Mouse (Mus musculus) cerebellum, adult 9-10 months (tissue): ENCODE results near the gene Pcbd2.

Experiments used
- DNase-seq: peaks from one replicate; pipeline ENCODE4 v3.0.0; 2022

Pcbd2 gene

DNA sequence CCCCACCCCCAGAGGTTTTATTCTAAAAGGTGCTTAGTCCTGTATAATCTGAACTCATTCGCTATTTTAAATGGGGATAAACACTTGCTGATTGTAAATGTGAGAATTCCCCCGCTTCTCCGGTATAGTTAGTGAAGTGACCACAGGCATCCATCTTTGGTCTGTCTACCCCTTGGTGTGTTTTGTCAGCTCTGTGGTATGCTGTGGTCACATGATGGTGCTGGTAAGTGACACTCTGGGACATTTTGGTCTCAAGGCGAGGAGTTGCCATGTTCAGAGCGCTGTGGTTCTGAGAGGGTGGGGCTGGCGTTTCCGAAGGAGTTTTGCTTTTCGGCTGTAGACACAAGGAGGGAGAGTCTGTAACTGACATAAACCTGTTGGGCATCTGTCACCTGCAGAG, 10.7 kb downstream of the Pcbd2 start:
- DNase-seq, result no peak

DNA sequence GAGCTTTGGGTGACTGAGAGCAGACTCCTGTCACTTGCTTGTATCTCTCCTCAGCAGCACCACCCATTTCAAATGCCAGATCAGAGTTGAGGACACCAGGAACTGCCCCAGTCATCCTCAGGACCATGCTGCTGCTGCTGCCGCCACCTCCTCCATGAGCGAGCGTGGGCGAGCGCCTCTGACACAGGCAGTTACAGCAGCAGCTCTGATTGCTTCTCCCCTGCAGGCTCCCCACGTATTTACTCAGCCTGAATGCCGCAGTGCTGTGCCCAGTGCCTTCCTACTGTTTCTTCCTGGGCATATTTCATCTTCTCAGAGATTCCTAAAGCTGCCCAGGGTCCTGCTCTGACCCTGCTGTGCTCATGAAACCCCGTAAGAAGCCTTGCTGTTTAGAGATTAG, 15.1 kb downstream of the Pcbd2 start:
- DNase-seq, result no peak

DNA sequence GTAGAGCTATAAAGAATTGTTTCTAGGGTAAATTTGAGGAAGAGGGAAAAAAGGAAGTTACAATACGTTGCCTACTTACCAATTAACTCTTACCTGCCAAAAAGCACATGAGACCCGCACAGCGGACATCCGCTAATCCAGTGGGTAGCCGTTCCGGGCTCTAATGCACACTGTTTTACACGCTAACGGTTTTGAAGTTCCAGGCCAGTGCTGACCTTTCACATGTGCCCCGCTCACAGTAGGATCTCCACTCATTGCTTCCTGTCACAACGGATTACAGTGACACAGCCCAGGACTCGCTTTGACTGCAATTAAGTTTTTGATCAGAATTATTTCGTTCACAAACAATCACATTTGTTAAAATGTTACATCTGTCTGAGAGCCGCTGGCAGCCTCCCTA, 27.2 kb downstream of the Pcbd2 start:
- DNase-seq, result no peak

DNA sequence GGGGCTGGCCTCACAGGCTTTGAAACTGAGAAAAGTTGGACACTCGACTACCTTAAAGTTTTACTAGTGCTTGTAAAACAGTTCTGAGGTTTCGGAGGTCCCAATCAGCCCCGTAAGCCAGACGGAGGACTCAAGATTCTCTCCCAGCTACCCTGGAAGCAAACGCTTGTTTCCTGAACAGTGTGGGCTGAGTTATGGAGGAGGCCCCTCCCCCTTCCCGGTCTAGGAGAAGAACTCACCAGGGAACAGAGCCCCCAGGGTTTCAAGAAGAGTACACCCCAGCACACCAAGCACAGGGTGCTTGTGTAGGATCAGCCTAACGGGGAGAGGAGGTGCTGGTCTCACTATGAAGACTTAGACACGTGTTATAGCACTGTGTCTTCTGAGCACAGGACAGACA, 29.6 kb downstream of the Pcbd2 start:
- DNase-seq, result no peak

DNA sequence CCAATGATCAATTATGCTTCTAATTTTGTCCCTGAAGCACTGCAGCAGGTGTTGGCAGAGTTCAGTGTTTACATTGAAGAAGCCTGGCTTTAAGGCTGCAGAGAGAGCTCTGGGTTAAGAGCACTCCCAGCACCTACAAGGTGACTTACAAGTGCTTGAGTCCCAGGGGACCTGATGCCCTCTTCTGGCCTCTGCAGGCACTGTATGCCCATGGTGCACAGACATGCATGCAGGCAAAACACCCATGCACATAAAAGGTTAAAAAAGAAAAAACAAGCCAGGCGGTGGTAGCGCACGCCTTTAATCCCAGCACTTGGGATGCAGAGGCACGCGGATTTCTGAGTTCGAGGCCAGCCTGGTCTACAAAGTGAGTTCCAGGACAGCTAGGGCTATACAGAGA, 30.5 kb downstream of the Pcbd2 start:
- DNase-seq, result no peak

DNA sequence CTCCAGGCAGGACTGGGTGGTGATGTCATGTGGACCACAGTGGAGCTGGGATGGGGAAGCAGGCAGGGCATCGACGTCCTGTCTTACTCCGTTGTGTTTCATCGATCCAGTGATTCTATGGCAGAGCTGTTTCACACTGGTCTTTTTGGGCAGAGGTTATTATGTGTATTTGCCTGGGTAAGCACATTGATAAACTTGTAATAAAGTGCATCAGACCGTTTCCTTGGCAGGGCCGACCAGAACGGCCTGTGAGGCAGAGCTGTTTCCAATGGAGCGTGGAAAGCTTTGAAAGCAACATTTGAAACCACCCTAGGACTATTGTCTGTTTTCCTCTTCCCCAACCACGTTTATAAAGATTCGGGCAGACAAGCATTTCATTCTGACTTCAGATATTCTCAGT, 33.4 kb downstream of the Pcbd2 start:
- no peak for DNase-seq

DNA sequence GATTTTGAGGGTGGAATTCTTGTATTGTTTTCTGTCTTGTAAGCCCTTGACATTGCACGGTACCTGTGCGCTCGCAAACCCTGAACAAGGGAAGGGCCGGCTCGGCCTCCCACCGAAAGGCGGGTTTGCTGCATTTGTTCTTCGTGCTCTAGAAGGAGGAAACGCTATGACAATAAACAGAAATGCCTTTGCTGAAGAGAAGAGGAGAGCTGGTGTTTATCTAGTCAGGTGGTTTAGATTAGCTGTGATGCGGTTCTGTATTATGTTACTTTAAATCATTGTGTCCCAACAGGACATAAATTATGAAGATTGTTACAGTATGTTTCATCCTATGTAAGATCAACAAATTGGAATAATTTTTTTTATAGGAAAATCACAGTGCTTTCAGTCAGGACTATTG, 34.3 kb downstream of the Pcbd2 start:
- no peak for DNase-seq

DNA sequence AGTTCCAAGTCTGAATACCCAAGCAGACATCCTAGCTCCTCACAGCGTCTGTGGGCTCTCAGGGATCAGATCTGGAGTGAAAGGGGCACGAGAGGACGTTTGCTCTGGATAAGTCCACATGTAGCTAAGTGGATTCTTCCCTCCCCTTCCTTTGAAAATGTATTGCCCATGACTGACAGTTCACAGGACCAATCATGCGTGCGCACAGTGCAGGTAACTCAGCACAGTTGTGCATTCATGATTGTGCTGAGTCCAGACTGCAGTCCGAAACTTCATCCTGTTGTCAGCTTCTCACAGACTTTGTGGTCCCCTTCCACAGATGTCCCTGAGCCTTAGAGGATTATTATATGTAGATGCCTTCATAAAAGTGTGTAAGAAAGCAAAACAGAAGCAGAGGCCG, 47.2 kb downstream of the Pcbd2 start:
- DNase-seq, result no peak

DNA sequence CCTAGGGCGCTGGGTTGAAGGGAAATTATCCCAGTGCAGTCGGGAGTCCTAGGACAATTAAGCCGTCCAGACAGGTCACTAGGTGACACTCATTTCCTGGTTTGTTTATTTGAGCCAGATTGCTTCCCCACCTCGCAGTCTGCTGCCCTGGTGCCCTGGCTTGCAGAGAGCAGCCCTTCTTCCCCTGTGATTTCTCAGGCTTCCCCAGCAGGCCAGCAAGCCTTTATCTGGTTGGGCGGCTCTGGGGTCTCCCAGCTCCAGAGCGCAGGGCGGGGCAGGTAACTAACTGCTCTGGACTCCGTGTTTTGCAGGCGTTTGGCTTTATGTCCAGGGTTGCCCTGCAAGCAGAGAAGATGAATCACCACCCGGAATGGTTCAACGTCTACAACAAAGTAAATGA, 47.9 kb downstream of the Pcbd2 start:
- DNase-seq, result no peak

DNA sequence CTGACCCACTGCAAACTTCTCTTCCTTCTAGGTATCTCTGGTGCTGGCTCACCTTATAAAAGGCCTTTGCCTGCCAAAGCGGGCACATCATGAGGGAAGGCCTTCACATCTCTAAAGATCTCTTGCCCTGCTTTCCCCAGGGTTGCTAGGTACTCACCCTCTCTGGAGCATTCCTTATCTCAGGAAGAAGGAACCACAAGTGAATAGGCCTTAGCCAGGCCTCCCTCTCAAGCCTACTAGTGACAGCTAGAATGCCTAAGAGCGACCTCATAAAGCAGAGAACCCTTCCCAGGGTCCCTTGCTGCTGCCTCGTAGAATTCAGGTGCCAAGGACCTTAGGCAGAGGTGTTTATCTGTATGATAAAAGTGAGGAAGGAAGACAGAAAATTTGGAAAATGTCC, 57.1 kb downstream of the Pcbd2 start, which contains the start of gene Catsper3:
Gene Catsper3 (plus strand): TSS at position 301 of the 400 bp plus-strand sequence.
- no peak for DNase-seq

DNA sequence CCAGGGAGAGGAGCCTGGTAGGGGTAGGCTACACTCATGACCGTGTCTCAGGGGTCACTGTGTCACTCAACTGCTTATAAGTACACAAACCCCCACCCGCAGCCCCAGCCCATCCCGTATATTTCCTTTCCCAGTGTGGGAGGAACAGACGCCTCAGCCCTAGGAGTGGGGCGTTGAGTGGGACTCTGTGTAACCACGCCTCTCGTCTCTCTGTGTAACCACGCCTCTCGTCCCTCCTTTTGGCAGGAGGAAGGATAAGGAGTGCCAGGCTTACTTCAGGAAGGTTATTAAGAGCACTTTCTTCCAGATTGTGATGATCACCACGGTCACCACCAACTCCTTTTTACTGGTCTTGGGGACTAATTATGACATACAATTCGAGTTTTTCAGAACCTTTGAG, 59.0 kb downstream of the Pcbd2 start:
- DNase-seq, result no peak

DNA sequence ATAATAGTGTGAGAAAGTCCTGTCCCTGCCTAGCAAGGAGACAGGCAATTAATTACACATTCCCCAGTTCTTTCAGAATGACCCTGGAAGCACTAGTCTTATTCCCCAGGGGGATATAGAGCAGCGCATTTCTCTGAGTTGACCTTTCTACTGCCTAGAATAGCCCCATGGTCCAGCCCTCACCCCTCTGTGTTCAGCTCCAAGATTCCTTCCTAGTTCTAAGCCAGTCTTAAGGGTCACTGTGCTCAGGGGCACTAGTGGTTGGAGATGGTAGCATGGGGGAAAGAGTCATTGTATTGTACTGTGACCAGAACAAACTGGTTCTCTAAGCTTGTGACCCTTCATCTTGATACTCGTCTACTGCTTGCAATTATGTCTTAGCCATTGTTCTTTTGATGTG, 74.1 kb downstream of the Pcbd2 start:
- no peak for DNase-seq

DNA sequence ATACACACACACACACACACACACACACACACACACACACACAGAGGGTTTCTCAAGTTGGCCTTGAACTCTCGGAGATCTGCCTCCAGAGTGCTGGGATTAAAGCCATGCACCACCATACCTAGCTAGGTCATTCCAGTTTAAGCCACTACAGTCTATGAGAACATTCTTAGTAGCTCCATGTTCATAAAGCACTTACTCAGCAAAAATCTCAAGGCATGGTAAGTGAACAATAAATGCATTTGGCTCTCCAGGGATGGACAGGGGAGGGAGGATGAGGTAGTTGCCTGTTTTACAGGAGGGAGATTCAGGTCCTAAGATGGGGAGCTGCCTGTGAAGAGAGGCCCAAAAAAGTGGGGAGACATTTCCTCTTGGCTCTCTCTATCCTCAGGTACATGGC, 76.8 kb downstream of the Pcbd2 start:
- no peak for DNase-seq

DNA sequence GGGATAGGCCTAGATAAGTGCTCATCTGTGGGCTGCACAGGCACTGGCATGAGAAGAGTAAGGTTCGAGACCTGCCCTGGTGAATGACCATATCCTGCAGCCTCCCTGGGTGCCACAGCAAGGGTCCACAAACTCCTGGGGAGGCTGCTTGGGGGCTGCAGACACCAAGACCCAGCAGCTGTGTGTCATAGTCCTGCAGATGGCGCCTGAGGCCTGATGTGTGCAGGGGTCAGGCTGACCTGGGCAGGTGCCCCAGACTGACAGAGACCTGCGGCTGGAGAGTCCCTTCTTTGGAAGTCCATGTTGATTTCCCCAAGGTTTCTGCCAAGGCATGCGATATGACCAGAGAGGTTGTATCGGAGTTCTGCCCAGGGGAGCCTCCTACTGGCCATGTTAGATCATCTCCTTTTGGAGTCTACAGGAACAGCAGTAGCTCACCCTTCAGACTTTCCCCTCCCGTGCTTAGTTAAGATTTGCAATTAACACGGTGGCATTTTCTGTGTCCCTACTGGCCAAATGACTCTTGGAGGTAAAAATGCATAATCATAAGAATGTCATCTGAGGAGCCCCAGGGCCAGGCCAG, 82.0 kb downstream of the Pcbd2 start:
- DNase-seq, result no peak

DNA sequence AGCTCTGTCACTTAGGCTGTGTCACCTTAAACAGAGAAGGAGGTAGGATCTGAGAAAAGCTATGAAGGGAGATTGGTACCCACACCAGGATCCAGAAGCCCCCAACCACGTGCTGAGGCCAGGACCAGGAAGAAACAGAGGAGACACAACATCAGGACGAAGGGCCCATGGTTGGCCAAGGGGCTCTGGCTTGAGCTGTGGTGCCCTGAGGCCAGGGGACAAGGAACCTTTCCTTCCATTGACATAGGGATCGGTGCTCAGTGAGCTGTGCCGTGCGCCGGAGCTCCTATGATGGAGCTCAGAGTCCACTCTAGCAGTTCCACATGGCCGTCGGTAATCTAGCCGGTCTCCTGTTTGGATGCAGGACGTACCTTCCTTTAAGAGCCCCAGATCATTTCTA, 82.5 kb downstream of the Pcbd2 start:
- DNase-seq, result no peak

DNA sequence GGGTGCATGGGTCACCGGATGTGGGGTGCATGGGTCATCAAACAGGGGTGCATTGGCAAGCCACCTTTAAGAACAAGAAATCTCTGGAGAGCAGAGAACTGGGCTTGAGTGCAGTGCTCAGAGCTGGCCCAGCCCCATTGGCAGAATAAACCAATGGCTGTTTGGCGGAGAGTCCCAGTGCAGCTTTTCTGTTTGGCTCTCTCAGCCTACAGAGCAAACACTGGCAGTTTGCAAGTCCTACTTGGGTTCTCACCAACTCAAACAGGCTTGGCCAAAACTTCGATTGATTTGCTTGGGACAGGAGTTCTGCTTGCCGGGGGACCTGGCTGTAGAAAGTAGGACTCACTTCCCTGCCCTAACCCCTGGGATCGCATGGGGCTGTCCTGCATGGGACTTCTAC, 83.8 kb downstream of the Pcbd2 start:
- no peak for DNase-seq

DNA sequence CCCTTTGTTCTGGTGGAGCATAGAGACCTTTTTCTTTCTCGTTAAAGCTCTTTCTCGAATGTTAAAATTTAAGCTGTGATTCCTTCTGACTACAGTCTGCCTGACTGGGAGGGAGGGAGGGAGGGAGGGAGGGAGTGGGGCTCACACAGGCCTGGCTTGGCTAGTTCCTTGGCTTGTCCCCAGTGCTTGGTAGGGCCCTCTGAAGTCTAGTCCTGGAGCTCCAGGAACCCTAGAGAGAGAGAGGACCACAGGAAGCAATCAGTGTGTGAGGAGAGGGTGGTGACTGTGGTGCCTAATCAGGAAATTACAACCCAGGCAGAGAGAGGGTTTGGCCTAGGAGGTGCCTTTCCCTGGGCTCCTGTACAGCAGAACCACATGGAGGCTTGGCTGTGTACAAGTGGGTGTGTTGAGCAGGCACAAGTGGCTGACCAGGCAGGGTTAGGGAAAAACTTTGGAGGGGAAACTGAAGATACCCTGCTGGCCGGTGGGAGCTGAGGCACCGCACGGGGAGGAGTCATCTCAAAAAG, 86.4 kb downstream of the Pcbd2 start:
- no peak for DNase-seq

DNA sequence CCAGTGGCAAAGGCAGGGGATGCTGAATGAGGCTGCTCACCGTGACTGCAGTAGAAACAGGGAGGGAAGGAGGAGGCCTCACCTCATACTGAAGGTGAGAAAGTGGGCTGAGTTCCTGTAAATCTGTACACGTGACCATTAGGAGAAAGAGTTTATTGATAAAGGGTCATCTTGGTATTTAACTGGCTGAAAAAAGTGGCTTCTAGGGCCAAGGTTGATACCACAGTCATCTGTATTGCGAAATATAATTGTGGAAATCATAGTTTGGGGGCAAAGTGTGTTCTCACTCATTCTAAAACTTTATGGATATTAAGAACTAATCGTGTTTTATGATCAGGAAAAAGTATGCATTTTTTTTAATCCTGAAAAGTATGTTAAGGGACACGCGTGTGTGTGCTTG, 87.7 kb downstream of the Pcbd2 start:
- DNase-seq, result no peak

DNA sequence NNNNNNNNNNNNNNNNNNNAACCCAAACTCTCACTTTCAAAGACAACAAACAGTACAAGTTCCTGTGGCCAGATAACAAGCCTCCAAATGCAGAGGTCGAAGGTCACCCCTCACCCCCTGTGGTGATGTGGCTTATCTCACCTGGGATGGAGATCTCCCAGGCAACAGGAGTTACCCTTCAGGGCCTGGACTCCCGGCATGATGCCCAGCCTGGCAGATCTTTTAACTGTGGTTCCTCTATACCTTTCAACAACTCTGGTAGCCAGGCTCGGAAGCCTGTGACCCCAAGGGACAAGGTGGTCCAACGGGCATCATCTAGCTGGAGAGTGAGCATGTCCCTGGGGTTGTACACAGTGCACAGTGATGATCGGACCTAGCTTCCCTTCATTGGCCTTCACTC, 95.3 kb downstream of the Pcbd2 start:
- no peak for DNase-seq

DNA sequence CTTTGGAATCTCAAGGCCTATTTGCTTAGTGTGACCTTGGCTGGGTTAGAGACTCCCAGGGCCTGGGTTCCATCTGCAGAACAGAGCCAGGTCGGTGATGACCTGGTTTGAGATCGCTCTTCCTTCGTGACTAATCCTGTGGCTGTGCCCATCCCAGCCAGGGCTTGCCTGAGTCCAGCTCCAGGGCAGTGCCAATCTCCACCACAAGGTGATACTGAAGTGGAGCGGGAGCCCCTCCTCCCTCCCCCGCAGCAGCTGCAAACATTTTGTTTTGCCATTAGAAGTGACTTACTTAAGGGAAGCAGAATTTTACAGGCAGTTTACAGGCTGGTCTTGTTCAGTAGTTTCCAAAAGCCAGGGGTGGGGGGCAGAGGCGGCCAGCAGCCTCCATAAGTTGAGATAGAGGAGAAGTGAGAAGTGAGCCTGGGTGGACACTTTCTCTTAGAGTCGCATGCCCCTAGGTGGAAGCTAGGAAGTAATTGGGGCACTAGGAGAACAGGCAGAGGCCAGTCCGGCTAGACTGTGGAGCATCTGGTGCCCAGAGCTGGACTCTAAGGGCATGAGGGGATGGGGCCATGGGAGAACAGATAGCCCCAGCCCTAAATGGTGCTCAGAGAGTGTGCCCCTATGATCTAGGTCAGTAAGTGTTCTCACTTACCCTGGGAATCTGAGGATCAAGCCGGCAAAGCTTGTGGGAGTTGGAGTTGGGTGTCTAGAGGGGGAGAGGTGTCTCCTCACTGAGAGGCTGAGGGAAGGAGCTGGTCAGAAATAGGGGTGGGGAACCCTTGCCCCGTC, 97.2 kb downstream of the Pcbd2 start:
- no peak for DNase-seq

DNA sequence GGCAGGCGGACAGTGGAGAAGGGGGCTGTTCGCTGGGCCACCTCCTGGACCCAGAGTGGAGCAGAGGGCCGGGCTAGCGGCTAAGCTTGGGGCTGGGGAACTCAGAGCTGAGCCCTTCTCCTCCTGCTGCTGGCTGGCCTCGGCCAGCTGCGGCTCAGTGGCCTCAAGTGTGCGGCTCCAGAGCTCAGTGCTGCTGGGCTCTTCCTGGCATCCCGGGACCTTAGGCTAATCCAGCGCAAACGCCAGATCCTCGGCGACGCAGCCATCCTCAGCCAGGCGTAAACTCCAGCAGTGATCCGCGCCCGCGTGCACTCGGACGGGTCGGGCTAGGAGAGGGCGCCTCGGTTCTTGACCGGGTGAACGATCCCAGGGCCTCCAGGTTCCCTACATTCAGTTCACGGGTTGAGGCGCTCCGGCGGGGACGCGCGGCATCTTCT, 98.1 kb downstream of the Pcbd2 start:
- no peak for DNase-seq

DNA sequence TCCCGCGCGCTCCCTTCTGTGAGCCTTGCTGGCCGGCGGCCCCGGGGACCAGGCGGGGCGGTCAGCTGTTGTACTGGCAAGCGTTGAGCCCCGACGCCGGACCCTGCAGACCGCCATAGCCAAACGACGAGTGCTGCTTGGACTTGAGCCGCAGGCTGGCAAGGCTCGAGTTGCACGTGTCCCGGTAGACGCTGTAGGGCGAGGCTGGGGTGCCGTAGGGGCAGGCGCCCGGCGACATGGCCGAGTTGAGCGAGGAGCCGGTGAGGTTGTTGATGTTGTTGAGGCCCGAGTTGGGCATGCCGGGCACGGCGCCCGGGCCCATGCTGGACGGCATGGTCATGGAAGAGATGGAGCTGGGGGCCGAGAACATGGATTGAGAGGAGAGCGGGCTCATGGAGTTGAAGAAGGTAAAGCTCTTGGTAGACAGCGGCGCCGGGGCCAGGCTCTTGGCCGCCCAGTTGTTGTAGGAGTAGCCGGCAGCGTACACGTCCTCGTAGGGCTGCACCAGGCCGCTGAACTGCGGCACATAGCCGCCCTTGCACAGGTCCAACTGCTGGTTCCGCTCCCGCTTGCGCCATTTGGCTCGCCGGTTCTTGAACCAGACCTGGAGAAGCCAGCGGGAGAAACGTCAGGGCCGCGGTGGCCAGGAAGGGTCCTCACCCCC, 99.0 kb downstream of the Pcbd2 start:
- DNase-seq, result no peak
